Mouse (Mus musculus): ENCODE results near the gene Swsap1.

Gene Swsap1

DNA sequence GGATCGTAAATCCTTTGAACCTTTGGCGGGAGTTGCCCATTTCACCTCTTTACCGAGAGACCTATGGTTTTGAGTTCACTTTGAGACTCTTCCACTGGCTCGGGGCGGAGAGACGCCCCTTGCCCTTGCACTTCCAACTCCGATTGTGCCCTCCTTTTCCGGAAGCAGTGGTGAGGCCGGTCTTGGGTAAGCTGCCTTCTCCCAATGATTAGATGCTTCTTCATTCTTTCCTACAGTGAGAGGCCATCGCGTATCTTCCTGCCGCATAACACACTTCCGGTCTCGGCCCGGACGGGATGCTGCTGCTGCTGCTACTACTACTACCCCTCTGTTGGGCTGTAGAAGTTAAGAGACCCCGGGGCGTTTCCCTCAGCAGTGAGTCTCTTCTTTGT lies 47.6 kb downstream of the Swsap1 start:
- ATAC-seq (ENCODE audit: insufficient number of reproducible peaks, low FRiP score, low TSS enrichment): no peak

DNA sequence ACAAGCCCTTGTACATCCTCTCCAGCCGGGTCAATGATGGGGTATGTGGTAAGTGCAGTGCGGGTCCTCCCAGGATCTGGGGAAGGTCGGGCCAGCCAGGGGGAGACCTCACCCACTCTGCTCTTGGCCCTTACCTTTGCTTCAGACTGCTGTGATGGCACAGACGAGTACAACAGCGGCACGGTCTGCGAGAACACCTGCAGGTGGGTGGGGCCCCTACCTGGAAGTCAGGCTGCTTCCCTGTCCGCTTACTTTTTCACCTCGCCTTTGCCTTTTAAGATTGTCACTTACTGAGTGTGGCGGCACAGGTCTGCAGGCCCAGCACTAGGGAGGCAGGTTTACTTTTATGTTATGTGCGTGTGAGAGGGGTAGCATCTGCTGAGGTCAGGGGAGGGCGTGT lies 49.0 kb downstream of the Swsap1 start:
- no peak for ATAC-seq (ENCODE audit: insufficient number of reproducible peaks, low FRiP score, low TSS enrichment)
